Mouse (Mus musculus) spleen, postnatal 4 days (tissue): ENCODE results near the gene Gga3.
A peak's percentile ranks its signal among the peaks of the same experiment; 100 is the strongest.

Experiments used
- DNase-seq, 2 experiments: peaks; one replicate each; pipeline ENCODE4 v3.0.0; 2022; ENCODE audit warnings: low spot score in 2 of 2

The Gga3 gene

GRCm38 (mm10) chr11:115630532-115631504 is 27.0 kb upstream of the Gga3 start:
- peak; percentile 73 to 79 for DNase-seq

- DNase-seq, result no peak
Measured at GRCm38 (mm10) chr11:115629734-115630531, 26.1 kb upstream of the Gga3 start.

GRCm38 (mm10) chr11:115628465-115629101 is 24.7 kb upstream of the Gga3 start:
- DNase-seq, result no peak

- DNase-seq, result peak; percentile 98
Measured at GRCm38 (mm10) chr11:115627705-115628464, 24.0 kb upstream of the Gga3 start, which contains the start of gene Slc25a19. Gene Slc25a19 (minus strand): TSS chr11:115628295.

- no peak for DNase-seq
Measured at GRCm38 (mm10) chr11:115626824-115627616, 23.2 kb upstream of the Gga3 start.

- DNase-seq, result no peak
Measured at GRCm38 (mm10) chr11:115625877-115626276, 22.0 kb upstream of the Gga3 start.

GRCm38 (mm10) chr11:115623487-115624070 is 19.7 kb upstream of the Gga3 start:
- no peak for DNase-seq

GRCm38 (mm10) chr11:115619949-115620348 is 16.1 kb upstream of the Gga3 start:
- no peak for DNase-seq

GRCm38 (mm10) chr11:115618732-115619516 is 15.1 kb upstream of the Gga3 start:
- DNase-seq, result no peak

GRCm38 (mm10) chr11:115618001-115618400 is 14.2 kb upstream of the Gga3 start:
- DNase-seq, result no peak

GRCm38 (mm10) chr11:115616893-115617292 is 13.0 kb upstream of the Gga3 start:
- no peak for DNase-seq

- no peak for DNase-seq
Measured at GRCm38 (mm10) chr11:115616371-115616770, 12.5 kb upstream of the Gga3 start.

- no peak for DNase-seq
Measured at GRCm38 (mm10) chr11:115615875-115616274, 12.0 kb upstream of the Gga3 start.

- no peak for DNase-seq
Measured at GRCm38 (mm10) chr11:115615108-115615825, 11.4 kb upstream of the Gga3 start.

- DNase-seq, result no peak
Measured at GRCm38 (mm10) chr11:115614346-115615107, 10.7 kb upstream of the Gga3 start.

GRCm38 (mm10) chr11:115613138-115613945 is 9.5 kb upstream of the Gga3 start:
- peak; percentile 45 to 70 for DNase-seq
